Mouse (Mus musculus) kidney, embryonic 15.5 days (tissue): Measurements from ENCODE around the gene Gpat2. TPM values are rescaled to one million over a fixed set of nuclear protein-coding genes. Genes with fewer than 3 reads are reported as not detected.

ENCODE experiments used
- ATAC-seq: fragments of 200-750 bp; cut with Nextera tagmentation; replicated peaks from 2 replicates; pipeline ENCODE4 v1.8.0; 2017; ENCODE audit warnings: moderate TSS enrichment; ENCODE audit not compliant: low FRiP score
- H3K27ac ChIP-seq: fragments of 300-500 bp; sonication (generic); 2 replicates; pipeline ENCODE4 v1.5.1; 2015; ENCODE audit warnings: mild to moderate bottlenecking, inconsistent platforms
- H3K27me3 ChIP-seq: fragments of 300-500 bp; sonication (generic); 2 replicates; pipeline ENCODE4 v1.6.1; 2015; ENCODE audit warnings: inconsistent platforms
- H3K36me3 ChIP-seq: fragments of 300-500 bp; sonication (generic); 2 replicates; pipeline ENCODE4 v1.6.1; 2015; ENCODE audit warnings: inconsistent platforms
- H3K4me1 ChIP-seq: fragments of 300-500 bp; sonication (generic); 2 replicates; pipeline ENCODE4 v1.6.1; 2015; ENCODE audit warnings: inconsistent platforms
- H3K4me2 ChIP-seq: fragments of 300-500 bp; sonication (generic); 2 replicates; pipeline ENCODE4 v1.6.1; 2015; ENCODE audit warnings: moderate library complexity, mild to moderate bottlenecking, inconsistent platforms
- H3K4me3 ChIP-seq: fragments of 300-500 bp; sonication (generic); replicated peaks from 2 replicates; pipeline ENCODE4 v1.5.1; 2015; ENCODE audit warnings: mild to moderate bottlenecking, inconsistent platforms
- H3K9ac ChIP-seq: fragments of 300-500 bp; sonication (generic); 2 replicates; pipeline ENCODE4 v1.6.1; 2015; ENCODE audit warnings: mild to moderate bottlenecking, inconsistent platforms
- H3K9me3 ChIP-seq: fragments of 300-500 bp; sonication (generic); replicated peaks from 2 replicates; pipeline ENCODE4 v1.6.1; 2016; ENCODE audit warnings: inconsistent platforms
- WGBS: fragments of 180-500 bp; shearing (Covaris S2); methylation state at CpG from one replicate; pipeline ENCODE4 v1.1.7; 2015; ENCODE audit warnings: mixed read lengths; 5-methylcytosine and 5-hydroxymethylcytosine counted together
- polyA plus RNA-seq: library from polyadenylated mRNA; unstranded; fragments of >200 nt; fragmentation: Nextera tagmentation; extraction: Ambion mirVana; gene quantifications from 2 replicates; pipeline ENCODE4 v1.2.1, GENCODE M21; 2015

Gpat2 gene
- polyA plus RNA-seq, 1 experiment from 2014 or later: 0.30 TPM

DNA sequence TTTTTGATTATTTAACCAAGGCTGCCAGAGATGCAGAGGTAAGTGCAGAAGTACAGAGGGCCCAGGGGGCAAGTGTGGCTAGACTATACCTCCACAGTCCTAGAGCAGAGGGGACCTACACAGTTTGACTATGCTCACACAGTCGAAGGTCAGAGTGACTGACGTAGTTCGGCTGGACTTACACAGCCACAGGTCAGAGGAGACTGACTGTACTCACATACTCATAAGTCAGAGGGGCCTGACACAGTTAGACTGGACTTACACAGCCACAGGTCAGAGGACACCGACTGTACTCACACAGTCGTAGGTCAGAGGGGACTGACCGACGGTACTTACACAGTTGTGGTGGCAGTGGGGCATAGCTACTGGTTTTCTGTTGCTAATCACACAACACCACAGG lies 26.3 kb upstream of the Gpat2 start:
- no peak overlapping the region for H3K9ac ChIP-seq
- H3K9me3 ChIP-seq: no peaks in the 10 kb centered on the region
- no peak overlapping the region for H3K27ac ChIP-seq
- WGBS: 73% methylated on average over 7 of the region's 7 CpGs
- no peaks in the 10 kb centered on the region for H3K36me3 ChIP-seq
- H3K4me3 ChIP-seq: no peak overlapping the region
- no peak for ATAC-seq
- H3K4me2 ChIP-seq: no peak overlapping the region
- peaks cover 2% of the 10 kb centered on the region; the same call in 1 of the 2 replicates for H3K4me1 ChIP-seq
- H3K27me3 ChIP-seq: no peaks in the 10 kb centered on the region

GRCm38 (mm10) chr2:127411126-127411525 lies 13.9 kb upstream of the Gpat2 start:
- no peaks in the 10 kb centered on the region for H3K27me3 ChIP-seq
- no peaks in the 10 kb centered on the region for H3K36me3 ChIP-seq
- WGBS: 68% methylated on average over 6 of the region's 6 CpGs
- no peak overlapping the region for H3K4me2 ChIP-seq
- no peak overlapping the region for H3K27ac ChIP-seq
- H3K9ac ChIP-seq: no peak overlapping the region
- ATAC-seq: no peak
- H3K4me3 ChIP-seq: no peak overlapping the region
- 0 out of 2 replicates have a peak, but pooled peaks cover 5% of the 10 kb centered on the region for H3K4me1 ChIP-seq
- no peaks in the 10 kb centered on the region for H3K9me3 ChIP-seq

DNA sequence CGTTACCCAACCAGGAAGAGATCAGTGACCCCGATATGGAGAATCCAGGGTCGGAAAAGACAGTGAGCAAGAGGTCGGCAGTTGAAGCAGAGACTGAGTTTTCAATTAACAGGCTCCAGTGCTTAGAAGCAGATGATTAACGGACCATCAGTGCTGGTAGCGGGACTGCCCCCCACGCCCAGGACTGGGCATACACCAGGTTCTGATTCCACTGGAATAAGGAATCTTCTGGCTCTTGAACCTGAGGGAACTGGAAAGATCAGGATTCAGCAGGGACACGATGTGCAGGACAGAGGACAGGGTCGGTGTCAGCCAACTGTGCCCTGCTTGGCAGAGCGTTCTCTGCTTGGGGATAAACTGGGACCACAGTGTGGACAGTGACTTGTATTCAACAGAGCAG lies 9.2 kb upstream of the Gpat2 start:
- ATAC-seq: peak; percentile 74

GRCm38 (mm10) chr2:127416706-127417105 lies 8.3 kb upstream of the Gpat2 start:
- Histone ChIP-seq H3K9me3 (no peaks in the 10 kb centered on the region), H3K27me3 (no peaks in the 10 kb centered on the region), H3K36me3 (no peaks in the 10 kb centered on the region), H3K9ac (no peak overlapping the region), H3K4me3 (no peak overlapping the region), H3K4me2 (no peak overlapping the region), H3K27ac (peak overlapping the region; percentile 62; the same call in 1 of the 2 replicates), H3K4me1 (0 out of 2 replicates have a peak, but pooled peaks cover 5% of the 10 kb centered on the region)
- ATAC-seq: no peak
- WGBS: 36% methylated on average over 3 of the region's 3 CpGs

More for the DNA sequence above, 9.2 kb upstream of the Gpat2 start:
- no peak overlapping the region for H3K4me3 ChIP-seq
- peak overlapping the region; percentile 62 for H3K27ac ChIP-seq
- WGBS: 41% methylated on average over 10 of the region's 10 CpGs
- H3K9ac ChIP-seq: no peak overlapping the region
- no peak overlapping the region for H3K4me2 ChIP-seq
- no peaks in the 10 kb centered on the region for H3K27me3 ChIP-seq
- no peaks in the 10 kb centered on the region for H3K9me3 ChIP-seq
- 0 out of 2 replicates have a peak, but pooled peaks cover 5% of the 10 kb centered on the region for H3K4me1 ChIP-seq
- H3K36me3 ChIP-seq: no peaks in the 10 kb centered on the region

GRCm38 (mm10) chr2:127418266-127418970 lies 6.6 kb upstream of the Gpat2 start:
- Histone ChIP-seq H3K27ac (peak overlapping the region; percentile 19; the same call in 1 of the 2 replicates), H3K27me3 (no peaks in the 10 kb centered on the region), H3K36me3 (no peaks in the 10 kb centered on the region), H3K9me3 (no peaks in the 10 kb centered on the region), H3K4me1 (0 out of 2 replicates have a peak, but pooled peaks cover 5% of the 10 kb centered on the region), H3K4me3 (no peak overlapping the region), H3K9ac (no peak overlapping the region), H3K4me2 (no peak overlapping the region)
- ATAC-seq: no peak
- WGBS: 56% methylated on average over 10 of the region's 10 CpGs

DNA sequence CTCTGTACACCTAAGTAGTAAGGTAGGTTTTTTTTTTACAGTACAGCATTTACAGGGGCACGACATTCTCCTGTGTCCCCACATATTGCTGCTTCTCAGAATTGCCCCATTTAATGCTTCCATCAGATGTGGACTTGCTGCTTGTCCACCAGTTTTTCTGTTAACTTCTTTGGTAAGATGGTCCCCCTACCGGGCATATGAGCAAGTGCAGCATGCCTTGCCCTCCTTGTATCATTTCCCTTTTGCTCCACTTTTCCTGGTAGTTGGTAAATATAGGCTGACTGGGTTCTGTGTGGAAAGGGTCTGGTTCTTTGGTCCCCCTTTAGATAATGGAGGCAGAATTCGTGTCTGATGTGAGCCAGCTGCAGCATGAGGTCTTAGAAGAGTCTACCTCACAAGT lies 5.2 kb downstream of the Gpat2 start:
- H3K27me3 ChIP-seq: no peaks in the 10 kb centered on the region
- no peak overlapping the region for H3K4me3 ChIP-seq
- no peaks in the 10 kb centered on the region for H3K4me1 ChIP-seq
- no peak overlapping the region for H3K9ac ChIP-seq
- H3K36me3 ChIP-seq: 0 out of 2 replicates have a peak, but pooled peaks cover 5% of the 10 kb centered on the region
- no peaks in the 10 kb centered on the region for H3K9me3 ChIP-seq
- H3K4me2 ChIP-seq: no peak overlapping the region
- ATAC-seq: no peak
- no peak overlapping the region for H3K27ac ChIP-seq
- 18% methylated on average over 3 of the region's 3 CpGs for WGBS

DNA sequence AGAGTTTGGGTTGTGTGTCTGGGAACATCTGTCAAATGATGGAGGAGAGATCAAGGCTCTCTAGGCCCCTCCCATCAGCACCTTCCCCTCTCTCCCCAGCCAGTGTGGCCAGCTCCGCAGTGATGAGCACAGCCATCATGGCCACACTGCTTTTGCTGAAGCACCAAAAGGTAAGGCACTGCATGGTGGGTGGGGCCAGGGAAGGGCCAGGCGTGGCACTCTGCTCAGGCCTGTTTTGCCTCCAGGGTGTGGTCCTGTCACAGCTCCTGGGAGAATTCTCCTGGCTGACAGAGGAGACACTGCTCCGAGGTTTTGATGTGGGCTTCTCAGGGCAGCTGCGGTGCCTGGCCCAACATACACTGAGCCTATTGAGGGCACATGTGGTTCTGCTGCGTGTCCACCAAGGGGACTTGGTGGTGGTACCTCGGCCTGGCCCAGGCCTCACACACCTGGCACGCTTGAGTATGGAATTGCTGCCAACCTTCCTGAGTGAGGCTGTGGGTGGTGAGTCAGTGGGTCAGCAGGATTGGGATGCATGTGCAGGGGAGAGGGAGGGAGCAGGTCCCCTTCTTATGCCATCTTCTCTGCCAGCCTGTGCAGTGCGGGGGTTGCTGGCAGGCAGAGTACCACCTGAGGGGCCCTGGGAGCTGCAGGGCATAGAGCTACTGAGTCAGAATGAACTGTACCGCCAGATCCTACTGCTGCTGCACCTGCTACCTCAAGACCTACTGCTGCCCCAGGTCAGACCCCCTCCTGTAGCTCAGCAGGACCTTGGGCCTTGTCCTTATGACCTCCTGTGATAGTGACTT lies 8.7 kb downstream of the Gpat2 start:
- H3K4me1 ChIP-seq: no peaks in the 10 kb centered on the region
- peaks cover 32% of the 10 kb centered on the region for H3K36me3 ChIP-seq
- H3K27ac ChIP-seq: no peak overlapping the region
- WGBS: 78% methylated on average over 9 of the region's 9 CpGs
- no peak overlapping the region for H3K4me2 ChIP-seq
- no peak for ATAC-seq
- H3K27me3 ChIP-seq: no peaks in the 10 kb centered on the region
- H3K9ac ChIP-seq: no peak overlapping the region
- H3K4me3 ChIP-seq: no peak overlapping the region
- H3K9me3 ChIP-seq: no peaks in the 10 kb centered on the region

DNA sequence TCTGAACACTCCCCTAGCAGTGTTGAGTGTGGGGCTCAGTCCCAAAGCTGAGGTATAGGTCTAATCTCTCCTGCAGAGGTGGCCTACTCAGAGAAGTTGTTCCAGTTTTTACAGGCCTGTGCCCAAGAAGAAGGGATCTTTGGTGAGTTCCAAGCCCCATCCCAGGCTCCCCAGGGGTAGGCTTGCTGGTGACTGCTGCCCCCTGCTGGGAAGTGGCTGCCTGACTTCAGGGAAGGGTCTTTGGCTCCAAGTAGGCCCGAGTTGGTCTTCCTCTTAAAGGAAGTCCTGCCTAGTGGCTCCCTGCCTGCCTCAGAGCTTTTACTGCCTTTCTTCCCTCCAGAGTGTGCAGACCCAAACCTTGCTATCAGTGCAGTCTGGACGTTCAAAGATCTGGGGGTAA lies 10.1 kb downstream of the Gpat2 start:
- Histone ChIP-seq H3K27me3 (no peaks in the 10 kb centered on the region), H3K4me3 (no peak overlapping the region), H3K4me1 (no peaks in the 10 kb centered on the region), H3K4me2 (no peak overlapping the region), H3K9me3 (no peaks in the 10 kb centered on the region), H3K9ac (no peak overlapping the region), H3K27ac (no peak overlapping the region), H3K36me3 (peaks cover 38% of the 10 kb centered on the region)
- WGBS: 43% methylated on average over 2 of the region's 2 CpGs
- no peak for ATAC-seq

GRCm38 (mm10) chr2:127435554-127435953 lies 10.6 kb downstream of the Gpat2 start:
- ATAC-seq: no peak
- WGBS: 94% methylated on average over 2 of the region's 2 CpGs
- no peak overlapping the region for H3K27ac ChIP-seq
- no peak overlapping the region for H3K9ac ChIP-seq
- H3K4me1 ChIP-seq: no peaks in the 10 kb centered on the region
- H3K36me3 ChIP-seq: peaks cover 41% of the 10 kb centered on the region
- no peak overlapping the region for H3K4me3 ChIP-seq
- H3K27me3 ChIP-seq: no peaks in the 10 kb centered on the region
- H3K9me3 ChIP-seq: no peaks in the 10 kb centered on the region
- no peak overlapping the region for H3K4me2 ChIP-seq

- Histone ChIP-seq H3K27me3 (no peaks in the 10 kb centered on the region), H3K27ac (no peak overlapping the region), H3K4me1 (no peaks in the 10 kb centered on the region), H3K36me3 (peaks cover 41% of the 10 kb centered on the region), H3K9ac (no peak overlapping the region), H3K4me3 (no peak overlapping the region), H3K9me3 (no peaks in the 10 kb centered on the region), H3K4me2 (no peak overlapping the region)
- no peak for ATAC-seq
- WGBS: 90% methylated on average over 5 of the region's 5 CpGs
Measured at GRCm38 (mm10) chr2:127437697-127438096, 12.7 kb downstream of the Gpat2 start.

DNA sequence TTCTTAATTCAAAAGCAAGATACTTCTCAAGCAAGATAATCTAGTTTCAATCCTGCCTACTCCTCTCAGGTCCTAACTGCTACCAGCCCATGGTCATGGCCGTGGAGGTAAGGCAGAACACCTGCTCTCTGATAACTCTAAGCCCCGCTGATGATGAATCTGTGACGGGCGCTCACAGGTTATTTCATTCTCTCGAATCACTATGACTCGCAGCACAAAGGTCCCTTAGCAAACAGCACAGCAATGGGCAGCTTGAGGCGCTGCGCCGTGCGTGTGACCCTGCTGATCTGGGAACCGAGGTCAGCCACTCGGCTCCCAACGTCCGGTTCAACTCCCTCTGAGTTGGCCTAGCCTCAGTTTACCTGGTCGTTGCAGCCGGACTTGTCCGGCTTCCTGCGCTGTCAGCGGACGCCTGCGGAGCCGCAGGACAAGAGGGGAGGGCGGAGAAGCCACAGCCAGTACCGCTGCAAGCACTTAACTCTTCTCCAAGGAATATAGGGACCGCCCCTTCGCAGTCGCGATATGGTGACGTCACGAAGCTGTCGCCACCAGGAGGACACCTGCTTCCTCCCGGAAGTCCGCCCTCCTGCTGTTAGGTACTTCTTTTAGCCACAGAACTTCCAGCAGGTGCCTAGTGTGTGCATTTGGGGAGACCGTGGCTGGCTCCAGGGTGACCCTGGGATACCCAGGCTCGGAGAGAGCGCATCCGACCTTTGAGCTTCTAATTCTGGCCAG lies 19.2 kb downstream of the Gpat2 start, which contains the start of gene Fahd2a:
Gene Fahd2a, minus strand, starts transcription at position 511 of the 735 bp plus-strand sequence.
- H3K27ac ChIP-seq: peak within 1 kb of the TSS; percentile 49; the same call in 1 of the 2 replicates

More for the DNA sequence above, 19.2 kb downstream of the Gpat2 start, which contains the start of gene Fahd2a:
- Histone ChIP-seq H3K36me3 (peaks cover 10% of the 10 kb centered on the region; the same call in 1 of the 2 replicates), H3K9ac (peak within 1 kb of the TSS; percentile 74), H3K4me3 (peak within 1 kb of the TSS; percentile 85), H3K4me2 (peak within 1 kb of the TSS; percentile 85), H3K9me3 (no peaks in the 10 kb centered on the region), H3K4me1 (peaks cover 19% of the 10 kb centered on the region), H3K27me3 (no peaks in the 10 kb centered on the region)
- WGBS: 4% methylated on average over 32 of the region's 37 CpGs
- ATAC-seq: peak; percentile 90
